Mouse (Mus musculus) gastrocnemius, postnatal 25 days (tissue): Measurements from ENCODE around the gene Itga11. TPM values are rescaled to one million over a fixed set of nuclear protein-coding genes. Genes with fewer than 3 reads are reported as not detected.
A peak's percentile ranks its signal among the peaks of the same experiment; 100 is the strongest.
"Not testable (repeated sequence)": the region's sequence is repeated elsewhere in the genome, so short reads cannot be mapped to it uniquely, and the experiment has no call there.

Source experiments
- DNase-seq: peaks from one replicate; pipeline ENCODE4 v3.0.0; 2022
- total RNA-seq, 2 experiments: library from RNA; stranded (reverse); gene quantifications; 1 replicate in 1 of 2; 2 replicates in 1 of 2; pipeline ENCODE4 v1.2.3; 2021

Itga11 gene
- total RNA-seq, 2 experiments from 2014 or later = 3.3 to 4.8 TPM

- DNase-seq = no peak
Measured at GRCm38 (mm10) chr9:62817828-62818614, 140.4 kb downstream of the Itga11 start.

DNA sequence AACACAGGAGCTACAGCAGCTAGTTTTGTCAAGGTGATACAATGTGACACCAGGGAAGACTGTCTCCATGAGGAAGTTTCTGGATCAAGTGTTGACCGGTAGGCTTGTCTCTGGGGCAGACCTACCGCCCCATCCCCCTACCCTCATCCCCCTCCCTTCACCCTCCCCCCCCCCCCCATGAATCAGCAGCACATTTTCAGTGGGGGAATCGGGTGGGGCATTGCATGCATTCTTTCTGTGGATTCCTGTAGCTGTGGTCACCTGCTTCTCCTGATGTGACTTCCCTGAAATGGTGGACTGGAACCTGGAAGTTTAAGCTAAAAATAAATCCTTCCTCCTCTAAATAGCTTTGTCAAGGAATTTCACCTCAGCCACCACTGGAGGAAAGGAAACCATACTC lies 141.9 kb downstream of the Itga11 start:
- no peak for DNase-seq

DNA sequence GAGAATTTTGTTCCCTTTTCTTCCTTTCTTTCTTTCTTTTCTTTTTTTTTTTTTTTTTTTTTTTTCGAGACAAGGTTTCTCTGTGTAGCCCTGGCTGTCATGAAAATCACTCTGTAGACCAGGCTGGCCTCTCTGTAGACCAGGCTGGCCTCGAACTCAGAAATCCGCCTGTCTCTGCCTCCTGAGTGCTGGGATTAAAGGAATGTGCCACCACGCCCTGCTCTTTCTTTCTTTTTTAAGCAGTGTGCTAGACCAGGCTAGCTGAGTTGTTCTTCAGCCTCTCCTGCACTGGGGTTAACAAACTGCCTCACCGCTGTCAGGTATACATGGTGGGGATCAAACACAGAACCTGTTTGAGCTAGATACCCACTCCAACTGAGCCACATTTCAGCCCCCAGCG lies 142.3 kb downstream of the Itga11 start:
- not testable (repeated sequence) for DNase-seq

DNA sequence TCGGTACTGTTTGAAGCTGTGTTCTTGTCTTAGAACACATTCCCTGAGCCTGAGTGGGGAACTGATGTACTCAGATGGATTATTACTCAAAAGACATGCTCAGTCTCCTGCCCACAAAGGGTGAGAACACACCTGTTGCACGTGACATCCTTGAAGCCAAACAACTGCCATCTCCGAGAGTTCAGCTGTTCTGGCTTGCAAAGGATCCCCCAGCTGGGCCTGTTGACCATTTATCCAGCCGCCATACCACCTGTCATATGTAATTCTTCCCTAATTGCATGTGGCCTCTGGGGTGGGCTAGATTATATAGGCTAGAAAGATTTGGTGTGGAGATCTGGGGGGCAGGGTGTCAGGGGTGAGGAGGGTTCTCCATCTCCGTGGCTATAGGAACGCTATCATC lies 143.2 kb downstream of the Itga11 start:
- DNase-seq = no peak

GRCm38 (mm10) chr9:62821811-62822210 lies 144.2 kb downstream of the Itga11 start:
- DNase-seq = no peak

- DNase-seq = no peak
Measured at GRCm38 (mm10) chr9:62825791-62826393, 148.3 kb downstream of the Itga11 start.

GRCm38 (mm10) chr9:62826456-62826855 lies 148.8 kb downstream of the Itga11 start:
- no peak for DNase-seq

DNA sequence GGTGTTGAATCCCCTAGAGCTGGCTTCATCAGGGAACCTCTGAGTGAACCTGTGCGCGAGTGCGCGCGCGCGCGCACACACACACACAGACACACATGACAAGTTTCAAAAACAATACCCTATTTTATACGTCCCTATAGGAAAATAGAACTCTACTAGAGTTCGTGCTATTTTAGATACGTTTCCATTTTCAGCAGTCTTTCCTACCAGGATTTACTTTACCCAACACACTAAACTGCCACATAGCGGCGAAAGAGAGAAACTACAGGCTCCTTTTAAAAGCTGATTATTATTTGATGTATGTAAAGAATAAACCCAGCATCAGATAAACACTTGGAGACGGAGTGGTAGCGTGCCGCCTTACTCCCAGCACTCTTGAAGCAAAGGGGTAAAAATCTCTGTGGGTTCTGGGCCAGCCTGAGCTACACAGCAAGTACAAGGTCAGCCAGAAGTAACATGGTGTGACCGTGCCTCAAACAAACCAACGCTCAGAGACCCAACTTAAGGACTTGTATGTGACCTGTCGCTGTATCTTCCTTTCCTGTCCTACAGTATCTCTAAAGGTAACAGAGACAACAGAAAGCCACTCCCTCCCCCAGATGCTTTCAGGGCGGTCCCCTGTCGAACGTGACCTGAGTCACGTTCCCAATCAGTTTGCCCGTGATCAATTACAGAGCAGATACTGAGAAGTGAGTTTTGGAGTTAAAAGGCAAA lies 150.5 kb downstream of the Itga11 start:
- DNase-seq = no peak

DNA sequence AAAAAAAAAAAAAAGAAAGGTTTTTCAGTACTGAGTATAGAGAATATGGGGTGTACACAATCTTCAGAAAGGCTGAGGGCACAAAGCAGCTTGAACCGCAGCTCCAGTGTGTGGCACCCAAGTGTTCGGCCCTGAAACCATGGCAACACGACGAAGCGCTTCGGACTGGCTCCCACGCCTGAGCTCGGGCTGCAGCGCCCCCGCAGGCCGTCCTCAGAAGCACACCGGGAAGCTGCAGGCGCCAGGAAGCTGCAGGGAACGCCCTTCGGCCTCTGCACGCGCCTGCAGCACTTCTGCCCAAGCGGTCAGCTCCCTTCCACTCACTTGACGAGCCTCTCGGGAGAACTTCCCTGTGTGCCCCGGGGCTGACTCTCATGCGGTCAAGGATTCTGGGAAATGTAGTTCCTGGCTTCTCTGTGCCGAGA lies 151.0 kb downstream of the Itga11 start:
- peak; percentile 96 for DNase-seq

DNA sequence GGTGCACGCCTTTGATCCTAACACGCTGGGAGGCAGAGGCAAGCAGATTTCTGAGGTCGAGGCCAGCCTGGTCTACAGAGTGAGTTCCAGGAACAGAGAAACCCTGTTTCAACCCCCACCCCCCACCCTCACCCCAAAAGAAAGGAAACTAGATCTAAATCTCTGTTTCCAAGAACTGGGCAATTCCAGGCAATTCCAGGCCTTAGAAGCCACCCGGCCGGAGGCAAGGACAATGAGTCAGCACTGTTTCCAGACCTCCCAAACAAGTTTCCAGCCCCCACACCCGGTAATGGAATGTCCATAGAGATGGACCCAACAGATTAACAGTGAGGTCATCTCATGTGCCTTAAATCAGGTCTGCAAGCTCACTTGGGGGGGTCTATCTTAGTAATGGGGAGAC lies 152.3 kb downstream of the Itga11 start:
- no peak for DNase-seq

Other genes with a start within 250 kb of the Itga11 start
- gene Coro2b, start 140.8 kb upstream of the Itga11 start, total RNA-seq = 1 to 10 TPM; 5.1 to 6.5 TPM
- gene Fem1b, start 134.1 kb downstream of the Itga11 start, total RNA-seq = 10 to 100 TPM; 14.1 to 15.4 TPM
- 10 to 100 TPM; 10.7 to 11.9 TPM for gene Cln6, start 161.0 kb downstream of the Itga11 start, total RNA-seq
- gene Calml4, start 180.3 kb downstream of the Itga11 start, total RNA-seq = 1 to 10 TPM; 2.0 to 2.5 TPM